Mouse (Mus musculus): Measurements from ENCODE around the gene Bcr.

DNA sequence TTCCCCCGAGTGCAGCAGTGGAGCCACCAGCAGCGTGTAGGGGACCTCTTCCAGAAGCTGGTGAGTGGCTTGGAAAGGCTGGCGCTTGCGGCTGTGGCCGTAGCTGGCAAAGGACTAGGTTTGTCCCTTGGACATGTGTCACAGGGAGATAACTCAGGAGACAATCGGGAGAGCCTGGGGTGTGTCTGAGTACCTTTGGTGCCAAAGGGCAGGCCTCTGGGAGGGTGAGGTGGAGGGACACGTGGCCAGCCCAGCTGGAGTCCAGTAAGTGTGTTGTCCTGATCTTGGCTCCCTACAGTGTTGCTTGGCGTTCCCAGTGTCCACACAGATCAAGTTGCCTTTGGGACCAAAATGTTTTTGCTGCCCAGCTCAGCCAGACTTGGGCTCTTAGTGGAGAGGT is 71.2 kb downstream of the Bcr start:
- TF ChIP-seq CTCF (IDR thresholded peaks at IDR 0.05; ENCODE audit: insufficient read depth, low read length) = no peak
- TF ChIP-seq POLR2A (IDR thresholded peaks at IDR 0.05; ENCODE audit: borderline replicate concordance, extremely low read depth, low read depth, low read length) = no peak
